Mouse (Mus musculus) kidney, adult 2 months (tissue): ENCODE measurements around the gene Rnf114.

Experiments
- CTCF ChIP-seq: fragments of 200-500 bp; conservative IDR thresholded peaks from 2 replicates; pipeline ENCODE4 v1.5.1; 2011; ENCODE audit warnings: low read depth, mild to moderate bottlenecking, control low read depth, low read length, moderate library complexity, mixed read lengths; ENCODE audit not compliant: insufficient read depth, insufficient read length
- POLR2A ChIP-seq: fragments of 200-500 bp; IDR thresholded peaks from one replicate; pipeline ENCODE4 v1.6.1; 2011; ENCODE audit warnings: low read depth, low read length, control low read depth

DNA sequence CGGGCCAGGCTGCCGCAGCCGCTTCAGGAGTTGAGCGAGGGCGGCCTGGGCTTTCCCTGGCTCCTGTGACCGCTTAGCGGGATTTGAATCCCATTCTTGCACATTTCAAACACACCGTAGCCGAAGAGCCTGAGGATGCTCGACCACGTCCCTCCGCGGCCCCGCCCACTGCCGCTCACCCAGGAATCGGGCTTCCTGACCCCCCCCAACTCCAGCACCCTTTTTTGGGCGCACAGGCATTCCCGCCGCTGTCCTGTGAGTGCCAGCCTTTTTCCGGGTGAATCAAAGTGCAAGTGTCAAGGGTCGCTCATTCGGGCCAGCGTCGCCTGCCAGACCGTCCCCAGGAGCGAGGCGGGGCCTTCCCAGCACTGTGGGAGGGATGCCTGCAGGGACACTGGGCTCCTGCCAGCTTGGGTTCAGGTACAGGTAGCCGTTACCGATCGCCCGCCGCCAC lies 11.5 kb downstream of the Rnf114 start:
- TF ChIP-seq CTCF (no peak), POLR2A (no peak)
